Mouse (Mus musculus): ENCODE results near the gene Crcp.

The Crcp gene

GRCm38 (mm10) chr5:130096754-130097153, 67.7 kb downstream of the Crcp start:
- peak; percentile 32 for DNase-seq (ENCODE audit: low spot score)

GRCm38 (mm10) chr5:130097837-130098236, 68.7 kb downstream of the Crcp start:
- no peak for DNase-seq (ENCODE audit: low spot score)

- no peak for DNase-seq (ENCODE audit: low spot score)
Observed at GRCm38 (mm10) chr5:130101724-130102123, 72.6 kb downstream of the Crcp start.

- no peak for DNase-seq (ENCODE audit: low spot score)
Observed at GRCm38 (mm10) chr5:130109348-130109747, 80.3 kb downstream of the Crcp start.
